Mouse (Mus musculus) c-Kit-positive CD71-negative TER-119-negative erythroid progenitor cells, embryonic 14.5 days (primary cell): Measurements from ENCODE around the gene Gm17027.
"Not testable (repeated sequence)": the region's sequence is repeated elsewhere in the genome, so short reads cannot be mapped to it uniquely, and the experiment has no call there.

Experiments used
- DNase-seq: peaks from one replicate; pipeline ENCODE4 v3.0.0-alpha.2; 2013; ENCODE audit warnings: low read depth

Gene Gm17027

DNA sequence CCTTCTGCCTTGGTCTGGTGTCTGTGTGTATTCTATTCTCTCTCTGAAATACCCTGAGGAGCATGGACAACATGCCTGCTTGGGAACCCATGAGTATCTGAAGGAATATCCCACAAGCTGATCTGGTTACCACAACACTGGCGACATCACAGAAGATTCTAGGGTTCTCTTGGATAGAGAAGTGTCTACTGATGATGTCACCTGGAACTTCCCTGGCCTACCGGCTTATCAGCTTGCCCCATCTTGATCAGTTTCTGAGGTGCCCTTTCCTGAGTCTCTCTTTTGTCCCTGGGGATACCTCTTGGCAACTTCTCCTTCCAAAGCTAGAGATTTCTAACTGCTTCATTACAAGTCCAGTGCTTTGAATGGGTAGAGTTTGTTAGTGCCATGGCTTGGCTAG lies at the start of gene Gm17027:
Gm17027 (minus strand) TSS at position 101 of the 400 bp plus-strand sequence.
- DNase-seq = not testable (repeated sequence)

DNA sequence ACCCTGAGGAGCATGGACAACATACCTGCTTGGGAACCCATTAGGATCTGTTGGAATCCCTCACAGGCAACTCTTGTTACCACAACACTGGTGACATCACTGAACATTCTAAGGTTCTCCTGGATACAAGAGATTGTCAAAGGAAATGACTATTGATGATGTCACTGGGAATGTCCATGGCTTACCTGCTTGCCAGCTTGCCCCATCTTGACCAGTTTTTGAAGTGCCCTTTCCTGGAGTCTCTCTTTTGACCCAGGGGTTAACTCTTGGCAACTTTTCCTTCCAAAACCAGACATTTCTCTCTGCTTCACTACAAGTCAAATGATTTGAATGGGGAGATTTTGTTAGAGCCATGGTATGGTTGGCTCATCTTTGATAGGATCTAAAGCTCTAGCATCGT lies 28.3 kb upstream of the Gm17027 start, which contains the start of gene Gm3573:
Gm3573 (minus strand) TSS at position 101 of the 400 bp plus-strand sequence.
- DNase-seq = not testable (repeated sequence)

DNA sequence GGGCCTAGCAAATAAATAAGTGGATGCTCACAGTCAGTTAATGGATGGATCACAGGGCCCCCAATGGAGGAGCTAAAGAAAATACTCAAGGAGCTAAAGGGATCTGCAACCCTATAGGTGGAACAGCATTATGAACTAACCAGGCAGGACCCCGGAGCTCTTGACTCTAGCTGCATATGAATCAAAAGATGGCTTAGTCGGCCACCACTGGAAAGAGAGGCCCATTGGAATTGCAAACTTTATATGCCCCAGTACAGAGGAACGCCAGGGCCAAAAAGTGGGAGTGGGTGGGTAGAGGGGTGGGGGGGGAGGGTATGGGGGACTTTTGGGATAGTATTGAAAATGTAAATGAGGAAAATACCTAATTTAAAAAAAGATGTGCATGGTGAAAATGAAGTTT lies 21.5 kb upstream of the Gm17027 start:
- DNase-seq = not testable (repeated sequence)

DNA sequence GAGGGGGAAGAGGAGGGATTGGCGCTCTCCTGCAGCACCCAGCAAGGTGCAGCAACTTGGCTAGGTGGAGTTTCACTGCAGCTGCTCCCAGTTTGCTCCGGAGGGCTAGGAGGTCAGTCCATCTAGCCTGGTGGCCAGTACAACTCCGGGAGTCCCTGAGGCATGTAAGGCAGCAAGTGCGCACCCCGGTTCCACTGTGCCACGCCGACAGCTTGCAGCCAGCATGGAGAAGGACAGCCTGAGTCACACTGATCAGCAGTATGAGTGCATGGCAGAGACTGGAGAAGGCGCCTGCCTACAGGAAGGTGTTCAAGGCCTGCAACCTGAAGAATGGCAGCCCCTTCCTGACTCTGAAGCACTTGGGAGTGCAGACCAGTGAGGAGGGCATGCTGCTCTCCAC lies 27.9 kb downstream of the Gm17027 start:
- DNase-seq = not testable (repeated sequence)

DNA sequence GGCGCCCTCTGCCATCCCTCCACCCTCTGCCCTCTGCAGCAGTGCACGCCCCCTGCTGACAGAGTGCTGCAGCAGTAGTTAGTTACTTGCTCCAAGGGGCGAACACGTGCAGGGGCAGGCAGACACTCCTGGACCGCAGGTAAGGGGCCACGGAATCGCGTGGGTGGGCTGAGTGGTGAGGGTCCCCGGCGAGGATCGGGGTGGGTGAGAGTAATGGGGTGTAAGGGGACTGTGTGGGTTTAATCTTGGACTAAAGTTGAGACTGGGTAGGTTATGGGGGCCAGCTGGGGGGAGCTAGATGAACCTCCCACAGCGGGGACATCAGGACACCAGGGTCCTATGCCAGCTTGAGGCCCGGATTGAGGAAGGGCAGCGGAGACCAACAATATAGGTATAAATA lies 28.6 kb downstream of the Gm17027 start:
- not testable (repeated sequence) for DNase-seq

DNA sequence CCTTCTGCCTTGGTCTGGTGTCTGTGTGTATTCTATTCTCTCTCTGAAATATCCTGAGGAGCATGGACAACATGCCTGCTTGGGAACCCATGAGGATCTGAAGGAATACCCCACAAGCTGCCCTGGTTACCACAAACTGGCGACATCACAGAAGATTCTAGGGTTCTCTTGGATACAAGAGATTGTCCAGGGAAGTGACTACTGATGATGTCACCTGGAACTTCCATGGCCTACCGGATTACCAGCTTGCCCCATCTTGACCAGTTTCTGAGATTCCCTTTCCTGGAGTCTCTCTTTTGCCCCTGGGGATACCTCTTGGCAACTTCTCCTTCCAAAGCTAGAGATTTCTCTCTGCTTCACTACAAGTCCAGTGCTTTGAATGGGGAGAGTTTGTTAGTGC lies 45.2 kb downstream of the Gm17027 start, which contains the start of gene Gm7951:
Gm7951 (minus strand) TSS at position 101 of the 400 bp plus-strand sequence.
- not testable (repeated sequence) for DNase-seq
